ENCODE assay signal across 8 mouse cellular contexts in genomic region chr2:121271236-121271927, GRCm38 (mm10). TPM values are rescaled to one million over a fixed set of nuclear protein-coding genes. Genes with fewer than 3 reads are reported as not detected.
DNase-seq lines count a peak whose midpoint lies in the region; ATAC-seq and TF ChIP-seq lines count a peak whose summit lies in the region.

Gene Trp53bp1, minus strand, starts transcription at chr2:121271407.

- peak; percentile 93 for DNase-seq in G1E (ENCODE audit: low spot score)
- DNase-seq in cerebellum, adult 18-20 months = peak; percentile 94 to 98
- peak; percentile 95 to 96 for DNase-seq in heart, postnatal 36 days
- DNase-seq in layer of hippocampus, adult 2 months (ENCODE audit: low spot score in 2 of 2) = peak; percentile 94 to 96
- DNase-seq in lung, embryonic 14.5 days = peak; percentile 98
- DNase-seq in thymus, adult 2 months = peak; percentile 95

- intact Hi-C loops in heart, postnatal 36 days (cut with DNase I) = loop anchor here (5.0 kb wide), 1 partner anchor 86 kb away; the partner anchor contains the start of genes Ckmt1 and Ppip5k1

- peaks cover 33% of the 10 kb centered on the region for H3K4me1 ChIP-seq in G1E (ENCODE audit: insufficient read depth, low read depth, low read length)
- peaks cover 32% of the 10 kb centered on the region for H3K4me1 ChIP-seq in forebrain, embryonic 16.5 days (replicated peaks; ENCODE audit: control insufficient read depth, insufficient read depth, low read length)
- H3K4me1 ChIP-seq in lung, embryonic 14.5 days (ENCODE audit: insufficient read depth) = 0 out of 2 replicates have a peak, but pooled peaks cover 6% of the 10 kb centered on the region
- H3K4me1 ChIP-seq in olfactory bulb, adult 2 months (ENCODE audit: control insufficient read depth, insufficient read depth, low read length) = 0 out of 2 replicates have a peak, but pooled peaks cover 2% of the 10 kb centered on the region
- peaks cover 3% of the 10 kb centered on the region; the same call in 1 of the 2 replicates for H3K4me1 ChIP-seq in thymus, adult 2 months (replicated peaks; ENCODE audit: control insufficient read depth, insufficient read depth, low read length)

- H3K4me3 ChIP-seq in G1E (ENCODE audit: low read depth, low read length) = peak within 1 kb of the TSS; percentile 91
- H3K4me3 ChIP-seq in forebrain, embryonic 16.5 days (replicated peaks; ENCODE audit: low read length) = peak within 1 kb of the TSS; percentile 86
- peak within 1 kb of the TSS; percentile 92 for H3K4me3 ChIP-seq in layer of hippocampus, adult 2 months
- H3K4me3 ChIP-seq in lung, embryonic 14.5 days (ENCODE audit: low read depth, low read length) = peak within 1 kb of the TSS; percentile 78
- H3K4me3 ChIP-seq in olfactory bulb, adult 2 months (ENCODE audit: insufficient read depth, low read depth, low read length) = peak within 1 kb of the TSS; percentile 77
- peak within 1 kb of the TSS; percentile 93 for H3K4me3 ChIP-seq in thymus, adult 2 months (ENCODE audit: control insufficient read depth, insufficient read depth, low read length)

- H3K9ac ChIP-seq in forebrain, embryonic 16.5 days (replicated peaks; ENCODE audit: low read depth, low read length) = peak within 1 kb of the TSS; percentile 91
- H3K9ac ChIP-seq in lung, embryonic 14.5 days = peak within 1 kb of the TSS; percentile 74

- WGBS in forebrain, embryonic 16.5 days = under 1% methylated on average over 37 of the region's 37 CpGs
- under 1% methylated on average over 37 of the region's 37 CpGs for WGBS in lung, embryonic 14.5 days
- WGBS in olfactory bulb, adult 2 months = under 1% methylated on average over 37 of the region's 37 CpGs
- 3% methylated on average over 37 of the region's 37 CpGs for WGBS in thymus, adult 2 months

- peak; percentile 53; the same call in 1 of the 2 replicates for TF ChIP-seq POLR2A in olfactory bulb, adult 2 months (IDR thresholded peaks at IDR 0.05; ENCODE audit: insufficient read depth, low read depth, low read length)
- no peak for TF ChIP-seq POLR2A in thymus, adult 2 months (IDR thresholded peaks at IDR 0.05; ENCODE audit: control insufficient read depth, extremely low read depth, insufficient read depth, low read length, poor library complexity)

- H3K9me3 ChIP-seq in G1E (replicated peaks) = no peaks in the 10 kb centered on the region
- H3K9me3 ChIP-seq in forebrain, embryonic 16.5 days (ENCODE audit: control insufficient read depth, low read length) = no peaks in the 10 kb centered on the region
- H3K9me3 ChIP-seq in lung, embryonic 14.5 days (ENCODE audit: low read depth, low read length) = no peaks in the 10 kb centered on the region

- H3K27ac ChIP-seq in forebrain, embryonic 16.5 days (ENCODE audit: low read length) = peak within 1 kb of the TSS; percentile 92
- peak within 1 kb of the TSS; percentile 97 for H3K27ac ChIP-seq in layer of hippocampus, adult 2 months
- H3K27ac ChIP-seq in lung, embryonic 14.5 days (ENCODE audit: low read depth) = peak within 1 kb of the TSS; percentile 75
- H3K27ac ChIP-seq in olfactory bulb, adult 2 months (ENCODE audit: insufficient read depth, low read depth, low read length) = peak within 1 kb of the TSS; percentile 94
- no peak within 1 kb of the TSS for H3K27ac ChIP-seq in thymus, adult 2 months (ENCODE audit: control insufficient read depth, insufficient read depth, low read length)

- H3K36me3 ChIP-seq in G1E (replicated peaks) = peaks cover 30% of the 10 kb centered on the region
- no peaks in the 10 kb centered on the region for H3K36me3 ChIP-seq in forebrain, embryonic 16.5 days (ENCODE audit: control insufficient read depth, insufficient read depth)
- H3K36me3 ChIP-seq in lung, embryonic 14.5 days (ENCODE audit: insufficient read depth) = peaks cover 34% of the 10 kb centered on the region
- peaks cover 3% of the 10 kb centered on the region; the same call in 1 of the 2 replicates for H3K36me3 ChIP-seq in thymus, adult 2 months (ENCODE audit: control insufficient read depth, insufficient read depth, low read length)

- TF ChIP-seq CTCF in G1E (IDR thresholded peaks at IDR 0.05; ENCODE audit: low read depth, low read length) = no peak
- TF ChIP-seq CTCF in layer of hippocampus, adult 2 months (conservative IDR thresholded peaks at IDR 0.05) = peak; percentile 13; the same call in 1 of the 2 replicates
- TF ChIP-seq CTCF in lung, embryonic 14.5 days (IDR thresholded peaks at IDR 0.05; ENCODE audit: low read depth) = no peak
- TF ChIP-seq CTCF in olfactory bulb, adult 2 months (IDR thresholded peaks at IDR 0.05; ENCODE audit: insufficient read depth, low read depth, low read length) = no peak
- peak; percentile 62; the same call in 1 of the 2 replicates for TF ChIP-seq CTCF in thymus, adult 2 months (IDR thresholded peaks at IDR 0.05; ENCODE audit: borderline replicate concordance, control insufficient read depth, extremely low read depth, insufficient read depth, low read length, poor library complexity)

- no peaks in the 10 kb centered on the region for H3K27me3 ChIP-seq in G1E (ENCODE audit: insufficient read depth, low read length)
- H3K27me3 ChIP-seq in forebrain, embryonic 16.5 days (replicated peaks; ENCODE audit: control insufficient read depth, insufficient read depth, low read length) = no peaks in the 10 kb centered on the region
- no peaks in the 10 kb centered on the region for H3K27me3 ChIP-seq in lung, embryonic 14.5 days (ENCODE audit: insufficient read depth, low read length)
- no peaks in the 10 kb centered on the region for H3K27me3 ChIP-seq in thymus, adult 2 months (ENCODE audit: control insufficient read depth, insufficient read depth, low read length)

- peak; percentile 100 for ATAC-seq in G1E (ENCODE audit: extremely low read depth, insufficient number of reproducible peaks, low FRiP score, poor library complexity, severe bottlenecking)
- peak; percentile 100 for ATAC-seq in forebrain, embryonic 16.5 days
- peak; percentile 100 for ATAC-seq in lung, embryonic 14.5 days (ENCODE audit: insufficient read depth)

- peak within 1 kb of the TSS; percentile 60 for H3K4me2 ChIP-seq in forebrain, embryonic 16.5 days (ENCODE audit: low read length)
- H3K4me2 ChIP-seq in lung, embryonic 14.5 days = peak within 1 kb of the TSS; percentile 78

RNA-seq across cellular contexts. Expression of gene Trp53bp1, which starts in this region (rescaled TPM):
- total RNA-seq in G1E (2014; fragmentation: Nextera tagmentation) = 41.1 and 44.1 TPM in 2 replicates
- 20.1 and 21.6 TPM in 2 replicates for total RNA-seq in G1E (2017)
- 16.2 and 25.9 TPM in 2 replicates for polyA plus RNA-seq in G1E (2012)
- polyA plus RNA-seq in forebrain, embryonic 16.5 days (2015; fragmentation: Nextera tagmentation; extraction: Ambion mirVana) = 181 and 209 TPM in 2 replicates
- 10 to 100 TPM; 32.8 to 34.7 TPM for total RNA-seq in heart, postnatal 36 days (2021)
- total RNA-seq in layer of hippocampus, adult 2 months (2021) = 100 to 1,000 TPM; 148 to 162 TPM
- 55.5 and 73.6 TPM in 2 replicates for polyA plus RNA-seq in lung, embryonic 14.5 days (2014; fragmentation: Nextera tagmentation; extraction: Ambion mirVana)
- polyA plus RNA-seq in olfactory bulb, adult 2 months (2012; ENCODE audit: insufficient read depth, insufficient read length, low replicate concordance, missing spikeins) = 272 TPM in 1 of 2 replicates, not detected in the other
- 38.9 and 39.5 TPM in 2 replicates for polyA plus RNA-seq in thymus, adult 2 months (2012; rRNA removed)

Comparison
In these comparisons a context has a peak if more than half of its experiments do, and no peak if none do; other contexts are left out.
1. CTCF ChIP-seq: peak in layer of hippocampus, adult 2 months (single experiment) and thymus, adult 2 months (single experiment); none in G1E (single experiment), lung, embryonic 14.5 days (single experiment) and olfactory bulb, adult 2 months (single experiment).
2. Peak in every context shown above with its lines, with median percentiles within 50 percentile points of each other: ATAC-seq, DNase-seq and H3K4me3 ChIP-seq.